In genomic region chr7:109963707-109964106, GRCm38 (mm10) we compare ENCODE assay signal across 19 mouse cellular contexts. TPM values are rescaled to one million over a fixed set of nuclear protein-coding genes. Genes with fewer than 3 reads are reported as not detected.
DNase-seq lines count a peak whose midpoint lies in the region; ATAC-seq and TF ChIP-seq lines count a peak whose summit lies in the region.
"Had no signal": no experiment of that assay in that cellular context is flagged by ENCODE, and none has a peak within 500 bp of the region (broad histone marks: within the 10 kb centered on the region; RNA-seq: fewer than 3 reads in every experiment).

No protein-coding gene starts in this region.

- TF ChIP-seq EP300 in lung, postnatal 0 days (IDR thresholded peaks at IDR 0.05): no peak
- TF ChIP-seq EP300 in stomach, postnatal 0 days (optimal IDR thresholded peaks at IDR 0.05): no peak

- no peaks in the 10 kb centered on the region for H3K4me1 ChIP-seq in intestine, postnatal 0 days (replicated peaks; ENCODE audit: control insufficient read depth, insufficient read depth, low read length)
- H3K4me1 ChIP-seq in intestine, embryonic 15.5 days (replicated peaks): peaks cover 4% of the 10 kb centered on the region; the same call in 1 of the 2 replicates
- H3K4me1 ChIP-seq in lung, postnatal 0 days (ENCODE audit: insufficient read depth, low read depth, low read length): no peaks in the 10 kb centered on the region; the same call in 1 of the 2 replicates
- H3K4me1 ChIP-seq in stomach, postnatal 0 days (replicated peaks; ENCODE audit: control insufficient read depth, insufficient read depth): no peaks in the 10 kb centered on the region

- H3K9ac ChIP-seq in intestine, postnatal 0 days (ENCODE audit: low read depth, low read length): no peak overlapping the region
- no peak overlapping the region for H3K9ac ChIP-seq in intestine, embryonic 15.5 days
- H3K9ac ChIP-seq in lung, postnatal 0 days (replicated peaks; ENCODE audit: low read depth): no peak overlapping the region
- no peak overlapping the region for H3K9ac ChIP-seq in stomach, postnatal 0 days (ENCODE audit: low read length)
- H3K9ac ChIP-seq: embryonic facial prominence, embryonic 13.5 days; forebrain, embryonic 15.5 days; heart, embryonic 15.5 days; hindbrain, embryonic 15.5 days; limb, embryonic 12.5 days; liver, embryonic 15.5 days had no signal

- POLR2A ChIA-PET in Patski (lab: Charles Lee): no interaction called here

- H3K36me3 ChIP-seq in intestine, postnatal 0 days (ENCODE audit: control insufficient read depth, insufficient read depth): no peaks in the 10 kb centered on the region
- no peaks in the 10 kb centered on the region for H3K36me3 ChIP-seq in intestine, embryonic 15.5 days
- no peaks in the 10 kb centered on the region for H3K36me3 ChIP-seq in lung, postnatal 0 days (ENCODE audit: insufficient read depth, low read length)
- H3K36me3 ChIP-seq in stomach, postnatal 0 days (ENCODE audit: control insufficient read depth, insufficient read depth, low read length): no peaks in the 10 kb centered on the region
- H3K36me3 ChIP-seq: embryonic facial prominence, embryonic 13.5 days; forebrain, embryonic 15.5 days; heart, embryonic 15.5 days; hindbrain, embryonic 15.5 days; limb, embryonic 12.5 days; liver, embryonic 15.5 days had no signal

- 0 out of 2 replicates have a peak, but pooled peaks have one; percentile 24 for TF ChIP-seq CTCF in intestine, postnatal 0 days (IDR thresholded peaks at IDR 0.05; ENCODE audit: low read depth)
- peak; percentile 18; the same call in 1 of the 2 replicates for TF ChIP-seq CTCF in lung, postnatal 0 days (IDR thresholded peaks at IDR 0.05)
- TF ChIP-seq CTCF in Patski (IDR thresholded peaks at IDR 0.05): peak; percentile 48
- peak; percentile 24; the same call in 1 of the 2 replicates for TF ChIP-seq CTCF in stomach, postnatal 0 days (IDR thresholded peaks at IDR 0.05; ENCODE audit: low read depth)

- no peak for DNase-seq in lung, postnatal 0 days (ENCODE audit: low spot score)
- DNase-seq in lung, postnatal 36 days: no peak
- DNase-seq in Patski (ENCODE audit: low read depth, low spot score): no peak
- no peak for DNase-seq in stomach, postnatal 0 days (ENCODE audit: low spot score)
- DNase-seq in retina, postnatal 1 day: no peak
- DNase-seq: adrenal gland, postnatal 14 days; cerebellum, adult 9-11 months; heart, postnatal 4 days; kidney, adult 11 months; kidney, postnatal 14 days; layer of hippocampus, adult 9-11 months had no signal

- WGBS in intestine, postnatal 0 days: 97% methylated on average over 4 of the region's 4 CpGs
- 91% methylated on average over 4 of the region's 4 CpGs for WGBS in intestine, embryonic 15.5 days
- 94% methylated on average over 4 of the region's 4 CpGs for WGBS in lung, postnatal 0 days
- 91% methylated on average over 4 of the region's 4 CpGs for WGBS in stomach, postnatal 0 days

- no peaks in the 10 kb centered on the region for H3K9me3 ChIP-seq in intestine, postnatal 0 days (ENCODE audit: control insufficient read depth)
- no peaks in the 10 kb centered on the region for H3K9me3 ChIP-seq in intestine, embryonic 15.5 days
- H3K9me3 ChIP-seq in lung, postnatal 0 days (ENCODE audit: low read length): no peaks in the 10 kb centered on the region
- no peaks in the 10 kb centered on the region for H3K9me3 ChIP-seq in stomach, postnatal 0 days (ENCODE audit: control insufficient read depth, low read length)
- H3K9me3 ChIP-seq: forebrain, embryonic 15.5 days; heart, embryonic 15.5 days; hindbrain, embryonic 15.5 days; liver, embryonic 15.5 days had no signal

- no peak overlapping the region for H3K4me2 ChIP-seq in intestine, postnatal 0 days (replicated peaks; ENCODE audit: low read depth)
- H3K4me2 ChIP-seq in intestine, embryonic 15.5 days (replicated peaks): no peak overlapping the region
- H3K4me2 ChIP-seq in lung, postnatal 0 days (replicated peaks; ENCODE audit: low read depth, low read length): no peak overlapping the region
- no peak overlapping the region for H3K4me2 ChIP-seq in stomach, postnatal 0 days (replicated peaks; ENCODE audit: low read depth)
- H3K4me2 ChIP-seq: embryonic facial prominence, embryonic 13.5 days; forebrain, embryonic 15.5 days; heart, embryonic 15.5 days; hindbrain, embryonic 15.5 days; limb, embryonic 12.5 days; liver, embryonic 15.5 days had no signal

- CTCF ChIA-PET in Patski (lab: Charles Lee): interaction anchor here (1.1 to 1.3 kb wide), 2 partner anchors 15 to 23 kb away, joined by 3 read pairs; partner anchors contain the start of gene Tmem41b

- H3K27ac ChIP-seq in intestine, postnatal 0 days (ENCODE audit: low read depth, low read length): no peak overlapping the region
- no peak overlapping the region for H3K27ac ChIP-seq in intestine, embryonic 15.5 days
- H3K27ac ChIP-seq in lung, postnatal 0 days (ENCODE audit: low read length): no peak overlapping the region
- no peak overlapping the region for H3K27ac ChIP-seq in stomach, postnatal 0 days (replicated peaks)
- H3K27ac ChIP-seq: forebrain, embryonic 15.5 days; heart, embryonic 15.5 days; hindbrain, embryonic 15.5 days; liver, embryonic 15.5 days had no signal

- no peak overlapping the region for H3K4me3 ChIP-seq in intestine, postnatal 0 days (ENCODE audit: low read depth, low read length)
- H3K4me3 ChIP-seq in intestine, embryonic 15.5 days (replicated peaks): no peak overlapping the region
- H3K4me3 ChIP-seq in lung, postnatal 0 days (ENCODE audit: low read depth, low read length): no peak overlapping the region
- no peak overlapping the region for H3K4me3 ChIP-seq in stomach, postnatal 0 days (ENCODE audit: low read depth, low read length)
- H3K4me3 ChIP-seq: embryonic facial prominence, embryonic 13.5 days; forebrain, embryonic 15.5 days; heart, embryonic 15.5 days; hindbrain, embryonic 15.5 days; limb, embryonic 12.5 days; liver, embryonic 15.5 days had no signal

- in situ Hi-C loops in Patski (cut with MboI; ENCODE audit: low pct_unique_long_range_greater_than_20kb): no loop called here

- no peak for ATAC-seq in intestine, postnatal 0 days
- no peak for ATAC-seq in intestine, embryonic 15.5 days
- no peak for ATAC-seq in lung, postnatal 0 days
- ATAC-seq in Patski: no peak
- ATAC-seq in stomach, postnatal 0 days (ENCODE audit: low FRiP score, low TSS enrichment): no peak
- ATAC-seq: forebrain, embryonic 15.5 days had no signal

- H3K27me3 ChIP-seq in intestine, postnatal 0 days (replicated peaks; ENCODE audit: control insufficient read depth, insufficient read depth, low read length): no peaks in the 10 kb centered on the region
- H3K27me3 ChIP-seq in intestine, embryonic 15.5 days (replicated peaks): no peaks in the 10 kb centered on the region
- no peaks in the 10 kb centered on the region for H3K27me3 ChIP-seq in lung, postnatal 0 days (replicated peaks; ENCODE audit: insufficient read depth, low read length)
- no peaks in the 10 kb centered on the region for H3K27me3 ChIP-seq in Patski
- no peaks in the 10 kb centered on the region for H3K27me3 ChIP-seq in stomach, postnatal 0 days (ENCODE audit: control insufficient read depth, insufficient read depth, low read length)
- H3K27me3 ChIP-seq: embryonic facial prominence, embryonic 13.5 days; forebrain, embryonic 15.5 days; heart, embryonic 15.5 days; hindbrain, embryonic 15.5 days; limb, embryonic 12.5 days had no signal

RNA-seq across cellular contexts. Expression of gene Dennd5a, which starts 3.4 kb away (rescaled TPM):
- polyA plus RNA-seq in intestine, postnatal 0 days (2015; fragmentation: Nextera tagmentation; extraction: Ambion mirVana): 15.3 and 16.6 TPM in 2 replicates
- polyA plus RNA-seq in intestine, embryonic 15.5 days (2015; fragmentation: Nextera tagmentation; extraction: Ambion mirVana): 24.9 and 25.7 TPM in 2 replicates
- polyA plus RNA-seq in lung, postnatal 0 days (2015; fragmentation: Nextera tagmentation; extraction: Ambion mirVana): 36.4 and 40.1 TPM in 2 replicates
- polyA plus RNA-seq in Patski (2021): 112 TPM
- 13.8 and 14.5 TPM in 2 replicates for polyA plus RNA-seq in stomach, postnatal 0 days (2015; fragmentation: Nextera tagmentation; extraction: Ambion mirVana)

RNA-seq across cellular contexts. Expression of gene Tmem41b, which starts 23.0 kb away (rescaled TPM):
- polyA plus RNA-seq in intestine, postnatal 0 days (2015; fragmentation: Nextera tagmentation; extraction: Ambion mirVana): 138 and 151 TPM in 2 replicates
- 74.6 and 81.9 TPM in 2 replicates for polyA plus RNA-seq in intestine, embryonic 15.5 days (2015; fragmentation: Nextera tagmentation; extraction: Ambion mirVana)
- 71.9 and 75.3 TPM in 2 replicates for polyA plus RNA-seq in lung, postnatal 0 days (2015; fragmentation: Nextera tagmentation; extraction: Ambion mirVana)
- polyA plus RNA-seq in Patski (2021): 42.8 TPM
- polyA plus RNA-seq in stomach, postnatal 0 days (2015; fragmentation: Nextera tagmentation; extraction: Ambion mirVana): 85.5 and 88.5 TPM in 2 replicates

RNA-seq across cellular contexts. Expression of gene Ipo7, which starts 54.4 kb away (rescaled TPM):
- 12.0 and 12.4 TPM in 2 replicates for polyA plus RNA-seq in intestine, postnatal 0 days (2015; fragmentation: Nextera tagmentation; extraction: Ambion mirVana)
- 43.7 and 44.4 TPM in 2 replicates for polyA plus RNA-seq in intestine, embryonic 15.5 days (2015; fragmentation: Nextera tagmentation; extraction: Ambion mirVana)
- polyA plus RNA-seq in lung, postnatal 0 days (2015; fragmentation: Nextera tagmentation; extraction: Ambion mirVana): 12.7 and 15.3 TPM in 2 replicates
- 98.5 TPM for polyA plus RNA-seq in Patski (2021)
- polyA plus RNA-seq in stomach, postnatal 0 days (2015; fragmentation: Nextera tagmentation; extraction: Ambion mirVana): 15.6 and 16.5 TPM in 2 replicates
